Comparison of ENCODE assay signal across 8 mouse cellular contexts in genomic region chr16:21238722-21239121, GRCm38 (mm10). TPM values are rescaled to one million over a fixed set of nuclear protein-coding genes. Genes with fewer than 3 reads are reported as not detected.
DNase-seq lines count a peak whose midpoint lies in the region; ATAC-seq and TF ChIP-seq lines count a peak whose summit lies in the region.

No protein-coding gene starts in this region.

- TF ChIP-seq CTCF in brain, embryonic 14.5 days (IDR thresholded peaks at IDR 0.05; ENCODE audit: borderline replicate concordance, extremely low read depth, insufficient read depth, insufficient read length), result no peak

- peaks cover 28% of the 10 kb centered on the region for H3K4me1 ChIP-seq in kidney, embryonic 16.5 days (ENCODE audit: insufficient read depth, low read length)

- peak; percentile 49 for DNase-seq in kidney, postnatal 10 days
- DNase-seq in brain, embryonic 14.5 days (ENCODE audit: low read depth), result peak; percentile 85
- DNase-seq in frontal cortex, postnatal 10 days (ENCODE audit: low spot score in 2 of 2), result peak; percentile 52
- DNase-seq in lung, postnatal 36 days, result peak; percentile 60
- no peak for DNase-seq in embryo, embryonic 10 days (ENCODE audit: low spot score)
- DNase-seq in spleen, adult 18-20 months, result no peak
- no peak for DNase-seq in cerebellum, adult 11 months

- peaks cover 19% of the 10 kb centered on the region for H3K27me3 ChIP-seq in kidney, embryonic 16.5 days (ENCODE audit: insufficient read depth, low read length)

- no peak overlapping the region for H3K9ac ChIP-seq in kidney, embryonic 16.5 days (replicated peaks; ENCODE audit: low read length)

- no peaks in the 10 kb centered on the region for H3K36me3 ChIP-seq in kidney, embryonic 16.5 days (ENCODE audit: insufficient read depth, low read length)

- H3K27ac ChIP-seq in kidney, embryonic 16.5 days (ENCODE audit: low read length), result no peak overlapping the region

- no peak for ATAC-seq in kidney, embryonic 16.5 days (ENCODE audit: low FRiP score, low TSS enrichment)

- no peak overlapping the region for H3K4me3 ChIP-seq in kidney, embryonic 16.5 days (ENCODE audit: low read length)

- 22% methylated on average over 5 of the region's 5 CpGs for WGBS in kidney, embryonic 16.5 days

- no peak overlapping the region for H3K4me2 ChIP-seq in kidney, embryonic 16.5 days (replicated peaks; ENCODE audit: low read depth, low read length)

- no peak for TF ChIP-seq POLR2A in brain, embryonic 14.5 days (IDR thresholded peaks at IDR 0.05; ENCODE audit: borderline replicate concordance, extremely low read depth, insufficient read depth, insufficient read length, poor library complexity, severe bottlenecking)

- H3K9me3 ChIP-seq in kidney, embryonic 16.5 days (ENCODE audit: low read length), result no peaks in the 10 kb centered on the region

RNA-seq across cellular contexts. Expression of gene Ephb3, which starts 34.2 kb away (rescaled TPM):
- 21.8 and 23.4 TPM in 2 replicates for polyA plus RNA-seq in kidney, embryonic 16.5 days (2015; fragmentation: Nextera tagmentation; extraction: Ambion mirVana)
- 21.7 and 24.8 TPM in 2 replicates for polyA plus RNA-seq in brain, embryonic 14.5 days (2012; rRNA removed)

Comparison
In these comparisons a context has a peak if more than half of its experiments do, and no peak if none do; other contexts are left out.
1. DNase-seq: peak in kidney, postnatal 10 days (single experiment), brain, embryonic 14.5 days (single experiment), frontal cortex, postnatal 10 days (2 of 2) and lung, postnatal 36 days (single experiment); none in embryo, embryonic 10 days (single experiment), spleen, adult 18-20 months (0 of 2) and cerebellum, adult 11 months (single experiment).